Comparison of ENCODE assay signal across 7 mouse cellular contexts in the genomic region with DNA sequence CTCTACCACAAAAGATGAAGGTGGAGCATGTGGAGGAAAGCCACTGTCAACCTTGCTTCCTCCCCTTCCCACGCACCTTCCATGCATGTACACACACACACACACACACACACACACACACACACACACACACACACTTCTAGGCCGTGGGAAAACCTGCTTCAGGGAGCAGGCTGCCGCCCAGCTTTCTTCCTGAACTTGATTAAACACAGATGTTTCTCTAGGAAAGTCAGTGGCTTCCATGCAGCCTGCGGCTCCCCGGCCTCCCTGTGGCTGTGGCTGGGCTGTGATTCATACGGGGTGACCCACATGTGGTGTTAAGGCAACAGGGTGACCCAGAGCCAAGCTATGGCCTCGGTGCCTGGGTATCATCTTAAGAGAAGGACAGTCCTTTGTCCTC. TPM values are rescaled to one million over a fixed set of nuclear protein-coding genes. Genes with fewer than 3 reads are reported as not detected.
A peak's percentile ranks its signal among the peaks of the same experiment; 100 is the strongest.
DNase-seq lines count a peak whose midpoint lies in the region; ATAC-seq lines count a peak whose summit lies in the region.

No protein-coding gene starts in this region.

- H3K4me3 ChIP-seq in lung, embryonic 16.5 days (ENCODE audit: low read length), result no peak overlapping the region
- no peak overlapping the region for H3K4me3 ChIP-seq in forebrain, embryonic 12.5 days (replicated peaks)
- H3K4me3 ChIP-seq in limb, embryonic 11.5 days (ENCODE audit: low read depth, low read length), result no peak overlapping the region
- no peak overlapping the region for H3K4me3 ChIP-seq in stomach, embryonic 15.5 days (replicated peaks)

- H3K9me3 ChIP-seq in lung, embryonic 16.5 days (ENCODE audit: control insufficient read depth, low read length), result no peaks in the 10 kb centered on the region
- H3K9me3 ChIP-seq in forebrain, embryonic 12.5 days, result no peaks in the 10 kb centered on the region
- H3K9me3 ChIP-seq in limb, embryonic 11.5 days (ENCODE audit: control insufficient read depth, low read length), result no peaks in the 10 kb centered on the region
- no peaks in the 10 kb centered on the region for H3K9me3 ChIP-seq in stomach, embryonic 15.5 days

- no peaks in the 10 kb centered on the region for H3K36me3 ChIP-seq in lung, embryonic 16.5 days (ENCODE audit: control insufficient read depth, insufficient read depth, low read length)
- H3K36me3 ChIP-seq in forebrain, embryonic 12.5 days (replicated peaks), result peaks cover 42% of the 10 kb centered on the region
- no peaks in the 10 kb centered on the region for H3K36me3 ChIP-seq in limb, embryonic 11.5 days (ENCODE audit: control insufficient read depth, insufficient read depth, low read length)
- H3K36me3 ChIP-seq in stomach, embryonic 15.5 days, result no peaks in the 10 kb centered on the region

- 7% methylated on average over 7 of the region's 7 CpGs for WGBS in lung, embryonic 16.5 days
- WGBS in forebrain, embryonic 12.5 days, result 65% methylated on average over 7 of the region's 7 CpGs
- WGBS in limb, embryonic 11.5 days, result 8% methylated on average over 7 of the region's 7 CpGs
- WGBS in stomach, embryonic 15.5 days, result 14% methylated on average over 7 of the region's 7 CpGs

- H3K4me2 ChIP-seq in lung, embryonic 16.5 days (ENCODE audit: low read depth, low read length), result no peak overlapping the region; the same call in 1 of the 2 replicates
- peak overlapping the region; percentile 28 for H3K4me2 ChIP-seq in forebrain, embryonic 12.5 days
- H3K4me2 ChIP-seq in limb, embryonic 11.5 days (ENCODE audit: low read depth, severe bottlenecking), result peak overlapping the region; percentile 22
- H3K4me2 ChIP-seq in stomach, embryonic 15.5 days, result peak overlapping the region; percentile 17; the same call in 1 of the 2 replicates

- no peaks in the 10 kb centered on the region for H3K27me3 ChIP-seq in lung, embryonic 16.5 days (ENCODE audit: control insufficient read depth, insufficient read depth, low read depth, low read length)
- no peaks in the 10 kb centered on the region for H3K27me3 ChIP-seq in forebrain, embryonic 12.5 days
- H3K27me3 ChIP-seq in limb, embryonic 11.5 days (ENCODE audit: control insufficient read depth, insufficient read depth, low read length), result no peaks in the 10 kb centered on the region
- H3K27me3 ChIP-seq in stomach, embryonic 15.5 days (replicated peaks), result no peaks in the 10 kb centered on the region

- H3K9ac ChIP-seq in lung, embryonic 16.5 days (ENCODE audit: low read length), result peak overlapping the region; percentile 13; the same call in 1 of the 2 replicates
- peak overlapping the region; percentile 8; the same call in 1 of the 2 replicates for H3K9ac ChIP-seq in forebrain, embryonic 12.5 days
- H3K9ac ChIP-seq in limb, embryonic 11.5 days (ENCODE audit: low read length), result peak overlapping the region; percentile 19; the same call in 1 of the 2 replicates
- no peak overlapping the region for H3K9ac ChIP-seq in stomach, embryonic 15.5 days

- ATAC-seq in lung, embryonic 16.5 days (ENCODE audit: low read depth), result no peak
- no peak for ATAC-seq in forebrain, embryonic 12.5 days (ENCODE audit: low FRiP score)
- peak; percentile 67 for ATAC-seq in limb, embryonic 11.5 days (ENCODE audit: insufficient number of reproducible peaks, low FRiP score, low TSS enrichment, low read depth)
- ATAC-seq in stomach, embryonic 15.5 days (ENCODE audit: insufficient read depth, low FRiP score, low read depth), result peak; percentile 18; the same call in 1 of the 2 replicates
- no peak for ATAC-seq in granulocyte monocyte progenitor cell, adult 5-6 weeks (replicated peaks; ENCODE audit: poor library complexity, severe bottlenecking)

- H3K4me1 ChIP-seq in lung, embryonic 16.5 days (replicated peaks; ENCODE audit: control insufficient read depth, insufficient read depth, low read length), result peaks cover 99% of the 10 kb centered on the region
- H3K4me1 ChIP-seq in forebrain, embryonic 12.5 days, result peaks cover 100% of the 10 kb centered on the region
- H3K4me1 ChIP-seq in limb, embryonic 11.5 days (ENCODE audit: control insufficient read depth, insufficient read depth, low read length), result peaks cover 68% of the 10 kb centered on the region
- peaks cover 94% of the 10 kb centered on the region for H3K4me1 ChIP-seq in stomach, embryonic 15.5 days

- H3K27ac ChIP-seq in lung, embryonic 16.5 days (ENCODE audit: low read length), result peak overlapping the region; percentile 90
- H3K27ac ChIP-seq in forebrain, embryonic 12.5 days, result peak overlapping the region; percentile 99
- H3K27ac ChIP-seq in limb, embryonic 11.5 days (replicated peaks; ENCODE audit: low read depth, low read length), result peak overlapping the region; percentile 87
- peak overlapping the region; percentile 81 for H3K27ac ChIP-seq in stomach, embryonic 15.5 days

- no peak for DNase-seq in lung, postnatal 14 days
- DNase-seq in limb, embryonic 11.5 days (ENCODE audit: low spot score), result peak; percentile 79
- DNase-seq in spleen, postnatal 4 days (ENCODE audit: low spot score in 2 of 2), result no peak

RNA-seq across cellular contexts. Expression of a gene that starts 22.1 kb away (rescaled TPM):
- polyA plus RNA-seq in lung, embryonic 16.5 days (2015; fragmentation: Nextera tagmentation; extraction: Ambion mirVana), result 20.5 and 22.0 TPM in 2 replicates
- polyA plus RNA-seq in forebrain, embryonic 12.5 days (2016; fragmentation: Nextera tagmentation; extraction: Ambion mirVana), result 49.5 and 61.8 TPM in 2 replicates
- polyA plus RNA-seq in limb, embryonic 11.5 days (2014; fragmentation: Nextera tagmentation; extraction: Ambion mirVana), result 14.5 and 15.0 TPM in 2 replicates
- 16.1 and 17.9 TPM in 2 replicates for polyA plus RNA-seq in stomach, embryonic 15.5 days (2015; fragmentation: Nextera tagmentation; extraction: Ambion mirVana)
- total RNA-seq in granulocyte monocyte progenitor cell, adult 5-6 weeks (2014; fragmentation: Nextera tagmentation), result 19.2 and 22.6 TPM in 2 replicates
- 8.1 and 8.5 TPM in 2 replicates for total RNA-seq in granulocyte monocyte progenitor cell, adult 5-6 weeks (2017)

RNA-seq across cellular contexts. Expression of a gene that starts 49.4 kb away (rescaled TPM):
- polyA plus RNA-seq in lung, embryonic 16.5 days (2015; fragmentation: Nextera tagmentation; extraction: Ambion mirVana), result 21.8 and 23.2 TPM in 2 replicates
- 30.0 and 33.9 TPM in 2 replicates for polyA plus RNA-seq in forebrain, embryonic 12.5 days (2016; fragmentation: Nextera tagmentation; extraction: Ambion mirVana)
- polyA plus RNA-seq in limb, embryonic 11.5 days (2014; fragmentation: Nextera tagmentation; extraction: Ambion mirVana), result 36.3 and 40.9 TPM in 2 replicates
- 22.3 and 24.0 TPM in 2 replicates for polyA plus RNA-seq in stomach, embryonic 15.5 days (2015; fragmentation: Nextera tagmentation; extraction: Ambion mirVana)
- total RNA-seq in granulocyte monocyte progenitor cell, adult 5-6 weeks (2014; fragmentation: Nextera tagmentation), result 42.3 and 47.0 TPM in 2 replicates
- 29.8 and 32.5 TPM in 2 replicates for total RNA-seq in granulocyte monocyte progenitor cell, adult 5-6 weeks (2017)

Comparison
In these comparisons a context has a peak if more than half of its experiments do, and no peak if none do; other contexts are left out.
1. ATAC-seq: peak in limb, embryonic 11.5 days (single experiment) and stomach, embryonic 15.5 days (single experiment); none in lung, embryonic 16.5 days (single experiment), forebrain, embryonic 12.5 days (single experiment) and granulocyte monocyte progenitor cell, adult 5-6 weeks (single experiment).
2. Peak in every context shown above with its lines, with median percentiles within 50 percentile points of each other: H3K27ac ChIP-seq.